Comparison of ENCODE assay signal across 9 mouse cellular contexts in the genomic region with DNA sequence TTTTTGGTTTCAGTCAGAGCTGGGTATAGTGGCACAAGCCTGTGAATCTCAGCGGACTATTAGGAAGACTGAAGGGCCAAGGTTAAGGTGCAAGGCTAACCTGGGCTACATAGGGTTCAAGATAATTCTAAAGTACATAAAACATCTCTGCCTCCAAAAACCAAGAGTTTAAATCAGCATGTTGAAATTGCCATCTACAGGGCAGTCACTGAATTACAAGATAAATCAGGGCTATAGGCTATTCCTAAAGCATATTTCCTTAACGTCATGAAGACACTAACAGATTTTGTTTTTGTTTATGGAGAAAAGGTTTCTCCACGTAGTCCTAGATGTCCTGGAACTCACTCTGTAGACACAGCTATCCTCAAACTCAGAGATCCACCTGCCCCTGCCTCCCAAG. TPM values are rescaled to one million over a fixed set of nuclear protein-coding genes. Genes with fewer than 3 reads are reported as not detected.
DNase-seq lines count a peak whose midpoint lies in the region; ATAC-seq and TF ChIP-seq lines count a peak whose summit lies in the region.
"Had no signal": no experiment of that assay in that cellular context is flagged by ENCODE, and none has a peak within 500 bp of the region (broad histone marks: within the 10 kb centered on the region; RNA-seq: fewer than 3 reads in every experiment).

No protein-coding gene starts in this region.

- H3K27me3 ChIP-seq in limb, embryonic 14.5 days (ENCODE audit: control insufficient read depth, insufficient read depth, low read length): no peaks in the 10 kb centered on the region
- H3K27me3 ChIP-seq in limb, embryonic 10.5 days (ENCODE audit: low read depth, poor library complexity, severe bottlenecking): no peaks in the 10 kb centered on the region
- H3K27me3 ChIP-seq: limb, embryonic 15.5 days had no signal

- peak; percentile 16 to 39 for DNase-seq in cerebellum, postnatal 10 days
- DNase-seq in cerebellum, postnatal 25 days: no peak
- peak; percentile 27 for DNase-seq in limb, embryonic 14.5 days (ENCODE audit: low spot score)
- DNase-seq in limb, embryonic 10.5 days (ENCODE audit: low spot score): no peak
- peak; percentile 43 for DNase-seq in R1 (ENCODE audit: low read depth, low spot score)
- DNase-seq in mesoderm, embryonic 11.5 days (ENCODE audit: low read depth, low spot score): peak; percentile 23
- no peak for DNase-seq in heart, postnatal 36 days

- peaks cover 15% of the 10 kb centered on the region for H3K36me3 ChIP-seq in limb, embryonic 14.5 days (ENCODE audit: control insufficient read depth, insufficient read depth, low read length)
- H3K36me3 ChIP-seq in limb, embryonic 10.5 days: peaks cover 25% of the 10 kb centered on the region

- 0 out of 2 replicates have a peak, but pooled peaks cover 4% of the 10 kb centered on the region for H3K4me1 ChIP-seq in limb, embryonic 14.5 days (ENCODE audit: control insufficient read depth, insufficient read depth, low read length)
- peaks cover 12% of the 10 kb centered on the region for H3K4me1 ChIP-seq in limb, embryonic 10.5 days

- no peak overlapping the region for H3K4me3 ChIP-seq in limb, embryonic 14.5 days (replicated peaks; ENCODE audit: low read length)
- no peak overlapping the region for H3K4me3 ChIP-seq in limb, embryonic 10.5 days

- no peak overlapping the region for H3K27ac ChIP-seq in limb, embryonic 14.5 days (replicated peaks; ENCODE audit: low read depth, low read length)
- no peak overlapping the region for H3K27ac ChIP-seq in limb, embryonic 10.5 days
- H3K27ac ChIP-seq: limb, embryonic 15.5 days had no signal

- ATAC-seq in limb, embryonic 14.5 days (ENCODE audit: low FRiP score, low read depth): no peak
- ATAC-seq in granulocyte monocyte progenitor cell, adult 5-6 weeks (replicated peaks; ENCODE audit: poor library complexity, severe bottlenecking): no peak

- intact Hi-C loops in heart, postnatal 36 days (cut with DNase I): no loop called here

- H3K4me2 ChIP-seq in limb, embryonic 14.5 days (replicated peaks; ENCODE audit: low read depth, low read length, severe bottlenecking): no peak overlapping the region

- H3K9ac ChIP-seq in limb, embryonic 14.5 days (ENCODE audit: low read depth, low read length, severe bottlenecking): no peak overlapping the region
- H3K9ac ChIP-seq: limb, embryonic 15.5 days had no signal

- no peak for TF ChIP-seq POLR2A in limb, embryonic 14.5 days (IDR thresholded peaks at IDR 0.05; ENCODE audit: borderline replicate concordance, extremely low read depth, insufficient read depth, insufficient read length)

- 64% methylated on average over 3 of the region's 3 CpGs for WGBS in limb, embryonic 14.5 days
- 94% methylated on average over 3 of the region's 3 CpGs for WGBS in limb, embryonic 10.5 days

- H3K9me3 ChIP-seq in limb, embryonic 14.5 days (ENCODE audit: control insufficient read depth, low read length): no peaks in the 10 kb centered on the region
- H3K9me3 ChIP-seq in limb, embryonic 10.5 days (replicated peaks): no peaks in the 10 kb centered on the region
- H3K9me3 ChIP-seq: limb, embryonic 15.5 days had no signal

RNA-seq across cellular contexts. Expression of a gene that starts 29.3 kb away (rescaled TPM):
- 38.4 and 38.5 TPM in 2 replicates for polyA plus RNA-seq in limb, embryonic 14.5 days (2012; rRNA removed)
- 60.2 and 62.5 TPM in 2 replicates for polyA plus RNA-seq in limb, embryonic 14.5 days (2014; fragmentation: Nextera tagmentation; extraction: Ambion mirVana)
- 62.5 and 71.7 TPM in 2 replicates for polyA plus RNA-seq in limb, embryonic 10.5 days (2016; fragmentation: Nextera tagmentation; extraction: Ambion mirVana)
- 59.5 and 62.9 TPM in 2 replicates for total RNA-seq in granulocyte monocyte progenitor cell, adult 5-6 weeks (2014; fragmentation: Nextera tagmentation)
- total RNA-seq in granulocyte monocyte progenitor cell, adult 5-6 weeks (2017): 77.7 and 82.9 TPM in 2 replicates
- total RNA-seq in heart, postnatal 36 days (2021): 10 to 100 TPM; 78.8 to 91.7 TPM

RNA-seq across cellular contexts. Expression of a gene that starts 47.0 kb away (rescaled TPM):
- 17.3 and 18.0 TPM in 2 replicates for polyA plus RNA-seq in limb, embryonic 14.5 days (2012; rRNA removed)
- polyA plus RNA-seq in limb, embryonic 14.5 days (2014; fragmentation: Nextera tagmentation; extraction: Ambion mirVana): 12.2 and 14.4 TPM in 2 replicates
- 5.0 and 5.8 TPM in 2 replicates for polyA plus RNA-seq in limb, embryonic 10.5 days (2016; fragmentation: Nextera tagmentation; extraction: Ambion mirVana)
- total RNA-seq in granulocyte monocyte progenitor cell, adult 5-6 weeks (2014; fragmentation: Nextera tagmentation): 67.3 and 74.5 TPM in 2 replicates
- 98.5 and 103 TPM in 2 replicates for total RNA-seq in granulocyte monocyte progenitor cell, adult 5-6 weeks (2017)
- 10 to 100 TPM; 60.3 to 71.1 TPM for total RNA-seq in heart, postnatal 36 days (2021)

Comparison
In these comparisons a context has a peak if more than half of its experiments do, and no peak if none do; other contexts are left out.
1. DNase-seq: peak in cerebellum, postnatal 10 days (2 of 2), limb, embryonic 14.5 days (single experiment), R1 (single experiment) and mesoderm, embryonic 11.5 days (single experiment); none in cerebellum, postnatal 25 days (0 of 2), limb, embryonic 10.5 days (single experiment) and heart, postnatal 36 days (0 of 2).